Mouse (Mus musculus) brain, embryonic 14.5 days (tissue): ENCODE results near the gene Dnajb6.

Experiments
- CTCF ChIP-seq: fragments of 200-500 bp; IDR thresholded peaks from 2 replicates; pipeline ENCODE4 v1.5.1; 2012; ENCODE audit warnings: inconsistent platforms, mild to moderate bottlenecking, moderate library complexity, borderline replicate concordance; ENCODE audit not compliant: insufficient read depth, insufficient read length; ENCODE audit errors: extremely low read depth
- POLR2A ChIP-seq: fragments of 200-500 bp; IDR thresholded peaks from 2 replicates; pipeline ENCODE4 v1.6.1; 2012; ENCODE audit warnings: mild to moderate bottlenecking, inconsistent platforms, borderline replicate concordance; ENCODE audit not compliant: poor library complexity, insufficient read depth, insufficient read length, severe bottlenecking; ENCODE audit errors: extremely low read depth

- TF ChIP-seq CTCF, result no peak
- TF ChIP-seq POLR2A, result no peak
These were observed 112.6 kb downstream of the Dnajb6 start for GRCm38 (mm10) chr5:29848091-29848490.
